Mouse (Mus musculus): ENCODE data around the gene Zbtb7a. TPM values are rescaled to one million over a fixed set of nuclear protein-coding genes. Genes with fewer than 3 reads are reported as not detected.

Gene Zbtb7a
- polyA plus RNA-seq, 1 experiment from 2014 or later: 47.6 TPM

DNA sequence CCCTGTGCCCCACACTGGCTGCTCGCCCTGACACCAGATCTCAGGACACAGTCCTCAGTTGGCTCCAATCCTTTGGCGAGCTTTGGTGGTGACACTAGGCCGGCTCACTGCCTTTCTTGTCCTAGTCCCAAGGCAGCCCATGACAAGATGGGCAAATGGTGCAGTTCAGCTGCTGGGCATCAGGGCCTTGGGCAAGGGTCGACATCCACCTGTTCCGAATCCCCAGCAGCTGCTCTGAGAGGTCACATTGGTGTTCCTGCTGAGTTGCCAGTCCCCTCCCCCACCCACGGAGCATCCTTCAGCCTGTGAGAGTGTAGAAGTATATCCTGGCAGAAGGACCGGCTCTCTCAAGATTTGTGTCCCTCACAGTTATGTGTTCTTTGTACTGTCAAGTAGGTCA is 14.4 kb upstream of the Zbtb7a start:
- Histone ChIP-seq H3K9ac (no peak overlapping the region), H3K4me2 (no peak overlapping the region), H3K27me3 (no peaks in the 10 kb centered on the region), H3K4me1 (replicated peaks) (peaks cover 23% of the 10 kb centered on the region), H3K9me3 (replicated peaks) (no peaks in the 10 kb centered on the region), H3K36me3 (replicated peaks) (peaks cover 90% of the 10 kb centered on the region), H3K4me3 (replicated peaks) (no peak overlapping the region), H3K27ac (replicated peaks) (no peak overlapping the region)
- 76% methylated on average over 7 of the region's 7 CpGs for WGBS (ENCODE audit: insufficient replicate concordance)
- no peak for ATAC-seq (ENCODE audit: insufficient read depth)

- H3K4me1 ChIP-seq (replicated peaks): peaks cover 31% of the 10 kb centered on the region
- 0 out of 2 replicates have a peak overlapping the region, but pooled peaks have one; percentile 48 for H3K27ac ChIP-seq (replicated peaks)
- peaks cover 71% of the 10 kb centered on the region for H3K36me3 ChIP-seq (replicated peaks)
- H3K4me3 ChIP-seq (replicated peaks): no peak overlapping the region
- no peak overlapping the region for H3K4me2 ChIP-seq
- H3K9ac ChIP-seq: no peak overlapping the region
- WGBS (ENCODE audit: insufficient replicate concordance): 30% methylated on average over 2 of the region's 2 CpGs
- no peaks in the 10 kb centered on the region for H3K9me3 ChIP-seq (replicated peaks)
- no peak for ATAC-seq (ENCODE audit: insufficient read depth)
- H3K27me3 ChIP-seq: no peaks in the 10 kb centered on the region
Measured at GRCm38 (mm10) chr10:81122889-81123288, 12.1 kb upstream of the Zbtb7a start.

- peaks cover 64% of the 10 kb centered on the region for H3K36me3 ChIP-seq (replicated peaks)
- no peaks in the 10 kb centered on the region for H3K27me3 ChIP-seq
- no peak overlapping the region for H3K4me3 ChIP-seq (replicated peaks)
- no peak overlapping the region for H3K9ac ChIP-seq
- WGBS (ENCODE audit: insufficient replicate concordance): 67% methylated on average over 11 of the region's 11 CpGs
- H3K9me3 ChIP-seq (replicated peaks): no peaks in the 10 kb centered on the region
- peaks cover 37% of the 10 kb centered on the region for H3K4me1 ChIP-seq (replicated peaks)
- ATAC-seq (ENCODE audit: insufficient read depth): no peak
- H3K4me2 ChIP-seq: no peak overlapping the region
- H3K27ac ChIP-seq (replicated peaks): no peak overlapping the region
Measured at GRCm38 (mm10) chr10:81123500-81123899, 11.5 kb upstream of the Zbtb7a start.

DNA sequence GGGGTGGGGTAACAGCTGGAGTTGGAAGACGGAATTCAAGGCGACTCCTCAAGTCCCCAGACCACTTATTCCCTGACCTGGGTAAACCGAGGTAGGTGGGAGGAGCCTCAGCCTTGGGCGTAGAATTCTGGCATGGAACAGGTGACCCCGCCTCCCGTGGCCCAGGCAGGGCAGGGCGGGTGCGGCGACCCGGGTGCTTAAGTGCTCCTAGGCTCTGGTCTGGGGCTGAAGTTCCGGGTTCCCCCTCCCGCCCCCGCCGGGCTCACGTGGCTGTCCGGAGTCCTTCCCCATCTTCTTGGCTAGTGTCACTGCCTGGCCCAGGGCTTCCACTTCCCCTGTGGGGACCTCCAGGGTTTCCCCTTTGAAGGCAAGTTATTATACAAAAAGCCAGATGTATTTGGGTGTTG is 836 bp upstream of the Zbtb7a start:
- peak overlapping the region; percentile 86 for H3K4me3 ChIP-seq (replicated peaks)
- H3K36me3 ChIP-seq (replicated peaks): peaks cover 2% of the 10 kb centered on the region
- peak overlapping the region; percentile 99 for H3K9ac ChIP-seq
- peak overlapping the region; percentile 95 for H3K4me2 ChIP-seq
- peak overlapping the region; percentile 99 for H3K27ac ChIP-seq (replicated peaks)
- 0 out of 2 replicates have a peak, but pooled peaks have one; percentile 2 for ATAC-seq (ENCODE audit: insufficient read depth)
- peaks cover 61% of the 10 kb centered on the region for H3K4me1 ChIP-seq (replicated peaks)
- WGBS (ENCODE audit: insufficient replicate concordance): 2% methylated on average over 16 of the region's 16 CpGs
- no peaks in the 10 kb centered on the region for H3K9me3 ChIP-seq (replicated peaks)
- no peaks in the 10 kb centered on the region for H3K27me3 ChIP-seq

GRCm38 (mm10) chr10:81135831-81136705 is 1.0 kb downstream of the Zbtb7a start:
- peak overlapping the region; percentile 99 for H3K9ac ChIP-seq
- no peaks in the 10 kb centered on the region for H3K9me3 ChIP-seq (replicated peaks)
- no peaks in the 10 kb centered on the region for H3K27me3 ChIP-seq
- peaks cover 61% of the 10 kb centered on the region for H3K4me1 ChIP-seq (replicated peaks)
- H3K4me2 ChIP-seq: peak overlapping the region; percentile 95
- under 1% methylated on average over 86 of the region's 86 CpGs for WGBS (ENCODE audit: insufficient replicate concordance)
- H3K27ac ChIP-seq (replicated peaks): peak overlapping the region; percentile 99
- H3K4me3 ChIP-seq (replicated peaks): peak overlapping the region; percentile 86
- ATAC-seq (ENCODE audit: insufficient read depth): peak; percentile 68
- H3K36me3 ChIP-seq (replicated peaks): peaks cover 13% of the 10 kb centered on the region

GRCm38 (mm10) chr10:81136706-81137231 is 1.7 kb downstream of the Zbtb7a start:
- peak; percentile 5; the same call in 1 of the 2 replicates for ATAC-seq (ENCODE audit: insufficient read depth)
- no peaks in the 10 kb centered on the region for H3K27me3 ChIP-seq
- WGBS (ENCODE audit: insufficient replicate concordance): under 1% methylated on average over 48 of the region's 50 CpGs
- H3K9ac ChIP-seq: peak overlapping the region; percentile 99
- H3K27ac ChIP-seq (replicated peaks): peak overlapping the region; percentile 99
- peak overlapping the region; percentile 86 for H3K4me3 ChIP-seq (replicated peaks)
- peaks cover 20% of the 10 kb centered on the region for H3K36me3 ChIP-seq (replicated peaks)
- H3K4me1 ChIP-seq (replicated peaks): peaks cover 67% of the 10 kb centered on the region
- H3K9me3 ChIP-seq (replicated peaks): no peaks in the 10 kb centered on the region
- peak overlapping the region; percentile 95 for H3K4me2 ChIP-seq

DNA sequence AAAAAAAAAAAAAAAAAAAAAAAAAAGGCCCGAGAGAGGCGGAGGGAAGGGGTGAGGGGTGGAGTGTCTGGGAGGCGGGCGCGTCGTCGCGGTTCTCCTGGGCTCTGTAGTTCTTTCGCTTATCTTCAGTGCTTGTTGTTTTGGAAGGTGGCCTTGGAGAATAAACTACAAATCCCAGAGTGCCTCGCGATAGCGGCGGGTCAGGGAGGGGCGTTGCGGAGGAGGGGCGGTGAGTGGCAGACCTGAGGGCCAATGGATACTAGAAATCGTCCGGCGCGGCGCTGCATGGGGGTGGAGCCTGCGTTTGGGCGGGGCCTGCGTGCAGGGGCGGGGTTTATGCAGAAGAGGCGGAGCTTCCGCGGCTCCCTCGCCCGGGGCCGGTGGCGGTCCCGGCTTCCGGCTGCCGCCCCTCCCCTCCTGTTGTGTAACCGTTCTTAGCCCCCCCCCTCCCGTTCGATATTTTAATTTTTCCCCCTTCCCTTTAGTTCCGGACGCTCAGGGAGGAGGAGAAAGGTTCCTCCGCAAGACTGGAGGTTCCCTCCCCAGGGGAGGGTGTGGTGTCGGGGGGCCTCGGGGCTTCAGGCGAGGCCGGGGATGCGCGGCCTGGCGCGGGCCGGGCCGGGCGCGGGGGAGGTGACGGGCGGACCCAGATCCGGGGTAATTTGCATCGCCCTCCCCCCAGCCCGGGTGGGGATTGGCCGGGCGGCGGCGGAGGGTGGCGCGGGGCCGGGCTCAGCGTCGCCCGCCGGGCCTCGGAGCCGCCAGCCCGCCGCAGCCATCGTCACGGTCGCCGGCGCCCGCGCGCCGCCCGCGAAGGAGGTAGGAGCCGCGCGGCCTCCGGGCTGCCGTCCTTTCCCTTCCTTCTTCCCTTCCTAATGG is 2.5 kb downstream of the Zbtb7a start:
- H3K4me1 ChIP-seq (replicated peaks): peaks cover 75% of the 10 kb centered on the region
- WGBS (ENCODE audit: insufficient replicate concordance): under 1% methylated on average over 74 of the region's 89 CpGs

GRCm38 (mm10) chr10:81138131-81138782 is 3.2 kb downstream of the Zbtb7a start:
- WGBS (ENCODE audit: insufficient replicate concordance): 0% methylated on average over 24 of the region's 24 CpGs

More for the DNA sequence above, 2.5 kb downstream of the Zbtb7a start:
- Histone ChIP-seq H3K27ac (replicated peaks) (peak overlapping the region; percentile 99), H3K4me3 (replicated peaks) (peak overlapping the region; percentile 86), H3K9me3 (replicated peaks) (no peaks in the 10 kb centered on the region), H3K9ac (peak overlapping the region; percentile 99), H3K27me3 (no peaks in the 10 kb centered on the region), H3K36me3 (replicated peaks) (peaks cover 27% of the 10 kb centered on the region), H3K4me2 (peak overlapping the region; percentile 95)
- ATAC-seq (ENCODE audit: insufficient read depth): peak; percentile 75

GRCm38 (mm10) chr10:81138821-81139528 is 4.0 kb downstream of the Zbtb7a start:
- Histone ChIP-seq H3K9ac (peak overlapping the region; percentile 84), H3K4me3 (replicated peaks) (peak overlapping the region; percentile 86), H3K4me1 (replicated peaks) (peaks cover 78% of the 10 kb centered on the region), H3K9me3 (replicated peaks) (no peaks in the 10 kb centered on the region), H3K4me2 (peak overlapping the region; percentile 92), H3K27ac (replicated peaks) (peak overlapping the region; percentile 88), H3K36me3 (replicated peaks) (peaks cover 42% of the 10 kb centered on the region), H3K27me3 (no peaks in the 10 kb centered on the region)
- WGBS (ENCODE audit: insufficient replicate concordance): 46% methylated on average over 11 of the region's 11 CpGs
- ATAC-seq (ENCODE audit: insufficient read depth): no peak

More at GRCm38 (mm10) chr10:81138131-81138782, 3.2 kb downstream of the Zbtb7a start:
- no peaks in the 10 kb centered on the region for H3K27me3 ChIP-seq
- peaks cover 35% of the 10 kb centered on the region for H3K36me3 ChIP-seq (replicated peaks)
- H3K27ac ChIP-seq (replicated peaks): peak overlapping the region; percentile 88
- peaks cover 78% of the 10 kb centered on the region for H3K4me1 ChIP-seq (replicated peaks)
- no peak for ATAC-seq (ENCODE audit: insufficient read depth)
- peak overlapping the region; percentile 92 for H3K4me2 ChIP-seq
- no peaks in the 10 kb centered on the region for H3K9me3 ChIP-seq (replicated peaks)
- peak overlapping the region; percentile 86 for H3K4me3 ChIP-seq (replicated peaks)
- peak overlapping the region; percentile 84 for H3K9ac ChIP-seq

DNA sequence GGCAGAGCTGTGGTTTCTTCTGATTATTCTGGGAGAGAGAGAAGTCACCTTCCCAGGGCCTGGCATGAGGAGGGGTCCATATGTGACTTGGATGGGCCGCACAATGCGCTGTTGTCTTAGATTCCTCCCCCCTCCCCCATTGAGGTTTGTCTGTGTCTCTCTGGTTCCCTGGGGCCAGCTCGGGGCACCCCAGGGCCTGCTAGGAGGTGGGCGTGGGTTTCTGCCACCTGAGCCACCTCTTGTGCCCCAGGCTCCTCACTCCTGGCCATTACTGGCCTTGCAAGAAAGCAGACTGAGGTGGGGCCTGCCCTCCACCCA is 4.5 kb downstream of the Zbtb7a start:
- peaks cover 78% of the 10 kb centered on the region for H3K4me1 ChIP-seq (replicated peaks)

More for the DNA sequence above, 4.5 kb downstream of the Zbtb7a start:
- Histone ChIP-seq H3K4me3 (replicated peaks) (peak overlapping the region; percentile 86), H3K27me3 (no peaks in the 10 kb centered on the region), H3K9me3 (replicated peaks) (no peaks in the 10 kb centered on the region), H3K36me3 (replicated peaks) (peaks cover 47% of the 10 kb centered on the region), H3K27ac (replicated peaks) (peak overlapping the region; percentile 88), H3K4me2 (peak overlapping the region; percentile 92), H3K9ac (peak overlapping the region; percentile 84)
- 53% methylated on average over 4 of the region's 4 CpGs for WGBS (ENCODE audit: insufficient replicate concordance)
- no peak for ATAC-seq (ENCODE audit: insufficient read depth)

All from liver, embryonic 15.5 days (tissue).